Mouse (Mus musculus): ENCODE measurements at regions not wholly inside any gene's neighbourhood (a gene's known extent, or its start where the extent isn't known, plus 50 kb on each side); places are given as distances from the start of the nearest gene placed in this dataset.

DNA sequence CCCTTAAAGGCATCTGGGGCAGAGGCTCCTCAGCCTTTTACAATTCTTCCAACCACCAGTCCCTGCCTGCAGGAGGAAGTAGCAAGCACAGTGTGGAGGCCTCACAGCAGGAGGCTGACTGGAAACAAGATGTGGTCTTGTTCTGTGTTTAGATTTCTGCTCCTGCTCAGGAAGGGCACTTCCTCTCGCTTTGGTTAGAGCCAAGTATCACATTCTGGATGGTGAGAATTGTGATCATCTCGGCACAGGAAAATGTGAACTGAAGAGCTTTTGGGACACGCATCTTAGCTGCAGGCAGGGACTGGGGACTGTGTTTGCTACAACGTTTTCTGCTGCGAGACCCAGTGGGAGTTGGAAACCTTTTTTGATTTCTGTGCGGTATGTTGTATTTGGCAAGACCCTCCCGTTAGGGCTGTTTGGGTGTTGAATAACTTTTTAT is 103.2 kb downstream of the Snx18 start:
- TF ChIP-seq MYOD1 (IDR thresholded peaks at IDR 0.05; ENCODE audit: control insufficient read depth, insufficient read length, low read depth) (no peak), CTCF (IDR thresholded peaks at IDR 0.05; ENCODE audit: control insufficient read depth, insufficient read depth, insufficient read length) (no peak), CEBPB (IDR thresholded peaks at IDR 0.05; ENCODE audit: low read depth) (no peak)

All from C2C12 (cell line).